Comparison of ENCODE assay signal across 19 mouse cellular contexts in genomic region chr3:154294924-154295834, GRCm38 (mm10). TPM values are rescaled to one million over a fixed set of nuclear protein-coding genes. Genes with fewer than 3 reads are reported as not detected.
"Had no signal": no experiment of that assay in that cellular context is flagged by ENCODE, and none has a peak within 500 bp of the region (broad histone marks: within the 10 kb centered on the region; RNA-seq: fewer than 3 reads in every experiment).

No protein-coding gene starts in this region.

- H3K27me3 ChIP-seq: midbrain, embryonic 13.5 days; midbrain, embryonic 15.5 days; neural tube, embryonic 12.5 days had no signal

- H3K27ac ChIP-seq: lung, embryonic 15.5 days; macrophage; midbrain, embryonic 13.5 days; midbrain, embryonic 15.5 days; neural tube, embryonic 12.5 days had no signal

- DNase-seq: liver, postnatal 0 days; lung, adult 2 months; lung, postnatal 14 days; lung, postnatal 36 days; right cerebral cortex, postnatal 14 days; spleen, adult 18-20 months; thymus, adult 18-20 months; thymus, postnatal 36 days had no signal

- H3K4me1 ChIP-seq: lung, embryonic 15.5 days; megakaryocyte, embryonic 14.5 days; midbrain, embryonic 13.5 days; midbrain, embryonic 15.5 days; neural tube, embryonic 12.5 days had no signal

- H3K4me3 ChIP-seq: lung, embryonic 15.5 days; megakaryocyte, embryonic 14.5 days; midbrain, embryonic 13.5 days; midbrain, embryonic 15.5 days; neural tube, embryonic 12.5 days had no signal

- ATAC-seq: liver, postnatal 0 days; lung, postnatal 0 days; midbrain, embryonic 13.5 days; midbrain, embryonic 15.5 days had no signal

- H3K9me3 ChIP-seq: lung, embryonic 15.5 days; midbrain, embryonic 13.5 days; midbrain, embryonic 15.5 days; neural tube, embryonic 12.5 days had no signal

- H3K9ac ChIP-seq: liver, postnatal 0 days; lung, embryonic 15.5 days; midbrain, embryonic 13.5 days; midbrain, embryonic 15.5 days; neural tube, embryonic 12.5 days had no signal

- H3K4me2 ChIP-seq: lung, embryonic 15.5 days; midbrain, embryonic 11.5 days; midbrain, embryonic 13.5 days; midbrain, embryonic 15.5 days; neural tube, embryonic 12.5 days had no signal

- H3K36me3 ChIP-seq: lung, embryonic 15.5 days; midbrain, embryonic 13.5 days; midbrain, embryonic 15.5 days; neural tube, embryonic 12.5 days had no signal

RNA-seq across cellular contexts. Expression of gene Lhx8, which starts 35.3 kb away (rescaled TPM):
- polyA plus RNA-seq: liver, postnatal 0 days; lung, postnatal 0 days; macrophage; neural tube, embryonic 14.5 days; stomach, embryonic 14.5 days; stomach, embryonic 16.5 days had no signal
